Comparison of ENCODE assay signal across 8 mouse cellular contexts in genomic region chr2:30440701-30441517, GRCm38 (mm10). TPM values are rescaled to one million over a fixed set of nuclear protein-coding genes. Genes with fewer than 3 reads are reported as not detected.
DNase-seq lines count a peak whose midpoint lies in the region; ATAC-seq and TF ChIP-seq lines count a peak whose summit lies in the region.

No protein-coding gene starts in this region.

- H3K4me2 ChIP-seq in forebrain, embryonic 16.5 days (ENCODE audit: low read length), result no peak overlapping the region; the same call in 1 of the 2 replicates
- H3K4me2 ChIP-seq in lung, embryonic 15.5 days, result peak overlapping the region; percentile 70

- peak overlapping the region; percentile 96 for H3K27ac ChIP-seq in forebrain, embryonic 16.5 days (ENCODE audit: low read length)
- H3K27ac ChIP-seq in lung, embryonic 15.5 days, result peak overlapping the region; percentile 99
- H3K27ac ChIP-seq in olfactory bulb, adult 2 months (ENCODE audit: insufficient read depth, low read depth, low read length), result peak overlapping the region; percentile 100

- peaks cover 31% of the 10 kb centered on the region for H3K4me1 ChIP-seq in forebrain, embryonic 16.5 days (replicated peaks; ENCODE audit: control insufficient read depth, insufficient read depth, low read length)
- H3K4me1 ChIP-seq in lung, embryonic 15.5 days, result peaks cover 67% of the 10 kb centered on the region
- peaks cover 50% of the 10 kb centered on the region for H3K4me1 ChIP-seq in olfactory bulb, adult 2 months (ENCODE audit: control insufficient read depth, insufficient read depth, low read length)

- no peaks in the 10 kb centered on the region for H3K27me3 ChIP-seq in forebrain, embryonic 16.5 days (replicated peaks; ENCODE audit: control insufficient read depth, insufficient read depth, low read length)
- no peaks in the 10 kb centered on the region for H3K27me3 ChIP-seq in lung, embryonic 15.5 days

- TF ChIP-seq POLR2A in olfactory bulb, adult 2 months (IDR thresholded peaks at IDR 0.05; ENCODE audit: insufficient read depth, low read depth, low read length), result no peak

- H3K4me3 ChIP-seq in forebrain, embryonic 16.5 days (replicated peaks; ENCODE audit: low read length), result no peak overlapping the region
- peak overlapping the region; percentile 16 for H3K4me3 ChIP-seq in lung, embryonic 15.5 days
- no peak overlapping the region; the same call in 1 of the 2 replicates for H3K4me3 ChIP-seq in olfactory bulb, adult 2 months (ENCODE audit: insufficient read depth, low read depth, low read length)

- no peak overlapping the region for H3K9ac ChIP-seq in forebrain, embryonic 16.5 days (replicated peaks; ENCODE audit: low read depth, low read length)
- H3K9ac ChIP-seq in lung, embryonic 15.5 days, result peak overlapping the region; percentile 63

- H3K36me3 ChIP-seq in forebrain, embryonic 16.5 days (ENCODE audit: control insufficient read depth, insufficient read depth), result peaks cover 6% of the 10 kb centered on the region; the same call in 1 of the 2 replicates
- H3K36me3 ChIP-seq in lung, embryonic 15.5 days, result peaks cover 42% of the 10 kb centered on the region

- no peaks in the 10 kb centered on the region for H3K9me3 ChIP-seq in forebrain, embryonic 16.5 days (ENCODE audit: control insufficient read depth, low read length)
- H3K9me3 ChIP-seq in lung, embryonic 15.5 days, result no peaks in the 10 kb centered on the region

- 15% methylated on average over 12 of the region's 12 CpGs for WGBS in forebrain, embryonic 16.5 days
- 5% methylated on average over 12 of the region's 12 CpGs for WGBS in lung, embryonic 15.5 days
- WGBS in olfactory bulb, adult 2 months, result 13% methylated on average over 12 of the region's 12 CpGs

- TF ChIP-seq CTCF in olfactory bulb, adult 2 months (IDR thresholded peaks at IDR 0.05; ENCODE audit: insufficient read depth, low read depth, low read length), result 0 out of 2 replicates have a peak, but pooled peaks have one; percentile 10

- DNase-seq in MEL-GATA-1-ER (ENCODE audit: extremely low read depth, low read depth), result peak; percentile 15
- peak; percentile 56 for DNase-seq in cerebellum, adult 11-12 months
- peak; percentile 78 for DNase-seq in heart, postnatal 4 days
- DNase-seq in layer of hippocampus, adult 9-10 months (ENCODE audit: low spot score), result peak; percentile 78
- peak; percentile 55 to 85 for DNase-seq in thymus, postnatal 10 days (ENCODE audit: low spot score in 2 of 2)

- peak; percentile 32 for ATAC-seq in forebrain, embryonic 16.5 days
- ATAC-seq in lung, embryonic 15.5 days (ENCODE audit: borderline replicate concordance, extremely low read depth, low FRiP score, low TSS enrichment), result peak; percentile 40

RNA-seq across cellular contexts. Expression of gene Ptpa, which starts 25.1 kb away (rescaled TPM):
- polyA plus RNA-seq in forebrain, embryonic 16.5 days (2015; fragmentation: Nextera tagmentation; extraction: Ambion mirVana), result 146 and 163 TPM in 2 replicates
- 100 to 1,000 TPM; 139 TPM for total RNA-seq in heart, postnatal 4 days (2021)
- polyA plus RNA-seq in lung, embryonic 15.5 days (2015; fragmentation: Nextera tagmentation; extraction: Ambion mirVana), result 164 and 165 TPM in 2 replicates
- not detected in 2 replicates for polyA plus RNA-seq in olfactory bulb, adult 2 months (2012; ENCODE audit: insufficient read depth, insufficient read length, low replicate concordance, missing spikeins)

RNA-seq across cellular contexts. Expression of gene Crat, which starts 25.3 kb away (rescaled TPM):
- 21.3 and 21.4 TPM in 2 replicates for polyA plus RNA-seq in forebrain, embryonic 16.5 days (2015; fragmentation: Nextera tagmentation; extraction: Ambion mirVana)
- total RNA-seq in heart, postnatal 4 days (2021), result 100 to 1,000 TPM; 379 to 401 TPM
- polyA plus RNA-seq in lung, embryonic 15.5 days (2015; fragmentation: Nextera tagmentation; extraction: Ambion mirVana), result 32.0 and 34.1 TPM in 2 replicates
- polyA plus RNA-seq in olfactory bulb, adult 2 months (2012; ENCODE audit: insufficient read depth, insufficient read length, low replicate concordance, missing spikeins), result not detected in 2 replicates

RNA-seq across cellular contexts. Expression of gene Ier5l, which starts 33.1 kb away (rescaled TPM):
- 1.5 and 1.8 TPM in 2 replicates for polyA plus RNA-seq in forebrain, embryonic 16.5 days (2015; fragmentation: Nextera tagmentation; extraction: Ambion mirVana)
- 10 to 100 TPM; 10.7 to 12.1 TPM for total RNA-seq in heart, postnatal 4 days (2021)
- 2.0 and 2.8 TPM in 2 replicates for polyA plus RNA-seq in lung, embryonic 15.5 days (2015; fragmentation: Nextera tagmentation; extraction: Ambion mirVana)
- not detected in 2 replicates for polyA plus RNA-seq in olfactory bulb, adult 2 months (2012; ENCODE audit: insufficient read depth, insufficient read length, low replicate concordance, missing spikeins)

RNA-seq across cellular contexts. Expression of gene Dolpp1, which starts 48.9 kb away (rescaled TPM):
- polyA plus RNA-seq in forebrain, embryonic 16.5 days (2015; fragmentation: Nextera tagmentation; extraction: Ambion mirVana), result 59.3 and 66.5 TPM in 2 replicates
- 10 to 100 TPM; 14.2 to 14.6 TPM for total RNA-seq in heart, postnatal 4 days (2021)
- polyA plus RNA-seq in lung, embryonic 15.5 days (2015; fragmentation: Nextera tagmentation; extraction: Ambion mirVana), result 37.7 and 46.9 TPM in 2 replicates
- polyA plus RNA-seq in olfactory bulb, adult 2 months (2012; ENCODE audit: insufficient read depth, insufficient read length, low replicate concordance, missing spikeins), result not detected in 2 replicates

Comparison
In these comparisons a context has a peak if more than half of its experiments do, and no peak if none do; other contexts are left out.
1. DNase-seq: peak in every context shown above with its lines; median percentile 78 in heart, postnatal 4 days; 78 in layer of hippocampus, adult 9-10 months; 70 in thymus, postnatal 10 days; 56 in cerebellum, adult 11-12 months; 15 in MEL-GATA-1-ER.
2. RNA of gene Crat, which starts 25.3 kb away (polyA plus RNA-seq): 32.0 to 34.1 TPM in lung, embryonic 15.5 days and 21.3 to 21.4 TPM in forebrain, embryonic 16.5 days; not detected in olfactory bulb, adult 2 months; every median in the first group is over 10 times any median in the second.
3. Peak in every context shown above with its lines, with median percentiles within 50 percentile points of each other: H3K27ac ChIP-seq.